Mouse (Mus musculus) lung, embryonic 14.5 days (tissue): ENCODE results near the gene 2310061I04Rik. TPM values are rescaled to one million over a fixed set of nuclear protein-coding genes. Genes with fewer than 3 reads are reported as not detected.
A peak's percentile ranks its signal among the peaks of the same experiment; 100 is the strongest.

Experiments
- ATAC-seq: fragments of 200-750 bp; cut with Nextera tagmentation; 2 replicates; pipeline ENCODE4 v1.8.0; 2017; ENCODE audit warnings: mild to moderate bottlenecking, moderate TSS enrichment, moderate library complexity; ENCODE audit not compliant: insufficient read depth
- DNase-seq: peaks from one replicate; pipeline ENCODE4 v3.0.0-alpha.2; 2015
- H3K27ac ChIP-seq: fragments of 300-500 bp; sonication (generic); 2 replicates; pipeline ENCODE4 v1.5.1; 2014; ENCODE audit warnings: low read depth, mild to moderate bottlenecking, moderate library complexity
- H3K27me3 ChIP-seq: fragments of 300-500 bp; sonication (generic); 2 replicates; pipeline ENCODE4 v1.6.1; 2014; ENCODE audit warnings: low read length, control low read depth; ENCODE audit not compliant: insufficient read depth
- H3K36me3 ChIP-seq: fragments of 300-500 bp; sonication (generic); 2 replicates; pipeline ENCODE4 v1.6.1; 2014; ENCODE audit warnings: control low read depth; ENCODE audit not compliant: insufficient read depth
- H3K4me1 ChIP-seq: fragments of 300-500 bp; sonication (generic); 2 replicates; pipeline ENCODE4 v1.6.1; 2014; ENCODE audit warnings: antibody characterized with exemption, control low read depth; ENCODE audit not compliant: insufficient read depth
- H3K4me2 ChIP-seq: fragments of 300-500 bp; sonication (generic); 2 replicates; pipeline ENCODE4 v1.6.1; 2014; ENCODE audit warnings: mild to moderate bottlenecking
- H3K4me3 ChIP-seq: fragments of 300-500 bp; sonication (generic); 2 replicates; pipeline ENCODE4 v1.5.1; 2014; ENCODE audit warnings: low read depth, low read length
- H3K9ac ChIP-seq: fragments of 300-500 bp; sonication (generic); 2 replicates; pipeline ENCODE4 v1.6.1; 2014
- H3K9me3 ChIP-seq: fragments of 300-500 bp; sonication (generic); 2 replicates; pipeline ENCODE4 v1.6.1; 2016; ENCODE audit warnings: low read depth, low read length, control low read depth
- CTCF ChIP-seq: IDR thresholded peaks from 2 replicates; pipeline ENCODE4 v1.5.1; 2016; ENCODE audit warnings: antibody characterized with exemption, low read depth
- WGBS: fragments of 180-500 bp; shearing (Covaris S2); extraction: QIAGEN DNeasy Blood & Tissue Kit; methylation state at CpG from one replicate; pipeline ENCODE4 v1.1.7; 2014; 5-methylcytosine and 5-hydroxymethylcytosine counted together
- microRNA counts: library from miRNA; unstranded; fragments of <30 nt; microRNA quantifications from one replicate; lab custom pipeline; 2016
- microRNA-seq: library from miRNA; unstranded; fragments of <30 nt; microRNA quantifications from one replicate; pipeline ENCODE4, GENCODE M21; 2016; ENCODE audit warnings: borderline number of aligned reads
- polyA plus RNA-seq: library from polyadenylated mRNA; unstranded; fragments of >200 nt; fragmentation: Nextera tagmentation; extraction: Ambion mirVana; gene quantifications from 2 replicates; pipeline ENCODE4 v1.2.1, GENCODE M21; 2014

2310061I04Rik gene
- polyA plus RNA-seq, 1 experiment from 2014 or later: 25.4 TPM

GRCm38 (mm10) chr17:35843514-35843913 is 53.7 kb downstream of the 2310061I04Rik start:
- Histone ChIP-seq H3K4me2 (no peak overlapping the region), H3K27ac (no peak overlapping the region), H3K36me3 (peaks cover 43% of the 10 kb centered on the region), H3K4me1 (peaks cover 4% of the 10 kb centered on the region; the same call in 1 of the 2 replicates), H3K27me3 (no peaks in the 10 kb centered on the region), H3K9me3 (no peaks in the 10 kb centered on the region), H3K4me3 (no peak overlapping the region), H3K9ac (no peak overlapping the region)
- no peak; the same call in 1 of the 2 replicates for TF ChIP-seq CTCF
- 94% methylated on average over 3 of the region's 3 CpGs for WGBS
- DNase-seq (peak; percentile 13), ATAC-seq (no peak)

MicroRNAs within 50 kb of the gene (microRNA counts, 519-probe panel; counts per million panel counts)
- microRNA mmu-miR-1894-3p (lab: Ali Mortazavi, UCI) (30.5 counts per million), microRNA mmu-miR-1894-5p (lab: Ali Mortazavi, UCI) (30.5 counts per million)

Small RNA genes lying within 50 kb of the gene (microRNA-seq; reads per million reads assigned to microRNA genes)
- not detected for gene Gm28033
- gene Mir1894: not detected

Other genes with a start within 250 kb of the 2310061I04Rik start
- gene Vars2, start 229.8 kb downstream of the 2310061I04Rik start, polyA plus RNA-seq: 22.4 and 24.1 TPM in 2 replicates
- gene Gtf2h4, start 223.7 kb downstream of the 2310061I04Rik start, polyA plus RNA-seq: 47.4 and 49.3 TPM in 2 replicates
- 32.9 and 38.2 TPM in 2 replicates for gene Ddr1, start 192.8 kb downstream of the 2310061I04Rik start, polyA plus RNA-seq
- gene Ier3, start 75.7 kb downstream of the 2310061I04Rik start, polyA plus RNA-seq: 5.0 and 7.1 TPM in 2 replicates
- 30.9 and 32.5 TPM in 2 replicates for gene Flot1, start 74.2 kb downstream of the 2310061I04Rik start, polyA plus RNA-seq
- gene Tubb5, start 59.1 kb downstream of the 2310061I04Rik start, polyA plus RNA-seq: 1,155 and 1,206 TPM in 2 replicates
- gene Mdc1, start 55.9 kb downstream of the 2310061I04Rik start, polyA plus RNA-seq: 19.5 and 21.6 TPM in 2 replicates
- 69.2 and 72.0 TPM in 2 replicates for gene Nrm, start 36.1 kb downstream of the 2310061I04Rik start, polyA plus RNA-seq
- gene Ppp1r18, start 31.8 kb downstream of the 2310061I04Rik start, polyA plus RNA-seq: 24.0 and 24.7 TPM in 2 replicates
- gene Dhx16, start 17.6 kb downstream of the 2310061I04Rik start, polyA plus RNA-seq: 40.8 and 42.9 TPM in 2 replicates
- 72.2 and 77.9 TPM in 2 replicates for gene Atat1, start 12.6 kb upstream of the 2310061I04Rik start, polyA plus RNA-seq
- gene Mrps18b, start 19.0 kb upstream of the 2310061I04Rik start, polyA plus RNA-seq: 84.5 and 89.1 TPM in 2 replicates
- gene Ppp1r10, start 19.0 kb upstream of the 2310061I04Rik start, polyA plus RNA-seq: 36.3 and 38.5 TPM in 2 replicates
- gene Abcf1, start 72.3 kb upstream of the 2310061I04Rik start, polyA plus RNA-seq: 84.1 and 86.6 TPM in 2 replicates
- 39.5 and 46.4 TPM in 2 replicates for gene Gnl1, start 82.4 kb upstream of the 2310061I04Rik start, polyA plus RNA-seq
- 27.1 and 30.8 TPM in 2 replicates for gene Prr3, start 82.8 kb upstream of the 2310061I04Rik start, polyA plus RNA-seq
- gene H2-T24, start 123.1 kb upstream of the 2310061I04Rik start, polyA plus RNA-seq: 2.4 and 3.3 TPM in 2 replicates
- gene H2-T23, start 135.4 kb upstream of the 2310061I04Rik start, polyA plus RNA-seq: 3.9 and 4.4 TPM in 2 replicates
- gene H2-T22, start 145.3 kb upstream of the 2310061I04Rik start, polyA plus RNA-seq: 16.0 and 16.8 TPM in 2 replicates
- not detected in 2 replicates for gene Gm6034, start 145.5 kb upstream of the 2310061I04Rik start, polyA plus RNA-seq
- not detected in 2 replicates for gene Gm11127, start 160.9 kb upstream of the 2310061I04Rik start, polyA plus RNA-seq
- gene Gm19684, start 224.2 kb upstream of the 2310061I04Rik start, polyA plus RNA-seq: not detected in 2 replicates
- not detected in 2 replicates for gene Gm7030, start 232.0 kb upstream of the 2310061I04Rik start, polyA plus RNA-seq